Mouse (Mus musculus) liver (tissue): ENCODE results near the gene Dcp1b.
"Not testable (repeated sequence)": the region's sequence is repeated elsewhere in the genome, so short reads cannot be mapped to it uniquely, and the experiment has no call there.

Source experiments
- DNase-seq: peaks from one replicate; pipeline ENCODE4 v3.0.0-alpha.2; 2020; ENCODE audit warnings: mixed read lengths

The Dcp1b gene

GRCm38 (mm10) chr6:119196382-119197305 lies 21.6 kb downstream of the Dcp1b start, which contains the start of gene Cacna1c:
Cacna1c (minus strand) TSS chr6:119196418.
- DNase-seq = no peak

DNA sequence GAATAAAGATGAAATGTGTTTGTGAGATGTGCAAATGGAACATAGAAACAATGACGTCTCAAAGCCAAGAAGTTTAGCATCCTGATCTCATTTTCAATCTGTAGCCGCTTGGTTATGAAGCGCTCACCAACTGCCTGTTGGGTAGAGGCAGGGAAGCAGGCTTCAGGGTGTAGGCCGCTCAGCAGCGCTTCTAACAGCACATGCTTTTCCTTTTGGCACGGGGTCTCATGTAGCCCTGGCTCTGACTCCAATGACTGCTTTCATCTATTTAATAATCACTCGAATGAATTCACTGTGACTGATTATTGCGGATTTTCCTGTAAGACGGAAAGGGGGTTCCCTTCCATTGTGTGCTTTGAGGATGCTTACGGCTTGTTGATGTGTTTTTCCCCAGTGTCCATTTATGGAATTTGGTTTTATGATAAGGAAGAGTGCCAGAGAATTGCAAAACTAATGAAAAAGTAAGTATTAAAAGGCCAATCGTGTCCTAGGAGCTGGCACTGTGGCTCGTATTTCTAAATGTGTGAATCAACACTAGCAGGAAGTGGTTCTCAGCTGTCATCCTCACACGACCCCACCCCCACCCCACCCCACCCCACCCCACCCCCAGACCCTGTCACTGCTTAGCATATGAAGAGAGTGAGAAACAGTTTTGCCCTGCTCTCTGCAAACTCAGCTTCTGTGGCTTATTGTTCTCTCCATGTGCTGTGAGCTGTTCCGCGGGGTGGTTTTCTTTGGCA lies 23.7 kb downstream of the Dcp1b start:
- DNase-seq = no peak

GRCm38 (mm10) chr6:119199274-119199879 lies 24.3 kb downstream of the Dcp1b start:
- no peak for DNase-seq

- no peak for DNase-seq
Measured at GRCm38 (mm10) chr6:119200362-119200761, 25.3 kb downstream of the Dcp1b start.

- DNase-seq = no peak
Measured at GRCm38 (mm10) chr6:119201575-119201974, 26.5 kb downstream of the Dcp1b start.

DNA sequence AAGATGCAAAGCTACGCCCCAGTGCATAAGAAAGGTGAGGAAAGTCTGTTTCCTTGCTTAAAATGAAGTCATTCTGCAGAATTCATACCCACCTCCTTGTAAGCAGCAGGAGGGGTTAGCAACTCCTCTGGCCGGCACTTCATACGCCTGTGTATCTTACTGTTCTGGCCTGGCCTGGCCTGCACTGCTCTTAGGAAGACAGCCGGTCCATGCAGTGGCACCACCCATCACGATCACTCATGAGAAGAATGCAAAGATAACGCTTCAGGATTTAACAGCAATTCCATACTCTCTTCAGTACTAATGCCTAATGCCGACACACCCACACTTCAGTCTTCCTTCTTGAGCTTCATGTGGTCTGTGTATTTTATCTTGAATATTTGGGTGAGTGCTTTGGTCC lies 29.2 kb downstream of the Dcp1b start:
- DNase-seq = no peak

DNA sequence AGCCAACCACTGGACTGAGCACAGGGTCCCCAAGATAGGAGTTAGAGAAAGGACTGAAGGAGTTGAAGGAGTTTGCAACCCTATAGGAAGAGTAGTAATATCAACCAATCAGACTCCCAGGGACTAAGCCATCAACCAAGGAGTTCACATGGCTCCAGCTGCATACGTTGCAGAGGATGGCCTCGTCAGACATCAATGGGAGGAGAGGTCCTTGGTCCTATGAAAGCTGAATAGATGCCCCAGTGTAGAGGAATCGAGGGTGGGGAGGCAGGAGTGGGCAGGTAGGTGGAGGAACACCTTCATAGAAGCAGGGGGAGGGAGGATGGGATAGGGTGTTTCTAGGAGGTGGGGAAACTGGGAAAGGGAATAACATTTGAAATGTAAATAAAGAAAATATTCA lies 29.9 kb downstream of the Dcp1b start:
- DNase-seq = no peak

- DNase-seq = not testable (repeated sequence)
Measured at GRCm38 (mm10) chr6:119206006-119206405, 31.0 kb downstream of the Dcp1b start.

- no peak for DNase-seq
Measured at GRCm38 (mm10) chr6:119213375-119213774, 38.3 kb downstream of the Dcp1b start.

DNA sequence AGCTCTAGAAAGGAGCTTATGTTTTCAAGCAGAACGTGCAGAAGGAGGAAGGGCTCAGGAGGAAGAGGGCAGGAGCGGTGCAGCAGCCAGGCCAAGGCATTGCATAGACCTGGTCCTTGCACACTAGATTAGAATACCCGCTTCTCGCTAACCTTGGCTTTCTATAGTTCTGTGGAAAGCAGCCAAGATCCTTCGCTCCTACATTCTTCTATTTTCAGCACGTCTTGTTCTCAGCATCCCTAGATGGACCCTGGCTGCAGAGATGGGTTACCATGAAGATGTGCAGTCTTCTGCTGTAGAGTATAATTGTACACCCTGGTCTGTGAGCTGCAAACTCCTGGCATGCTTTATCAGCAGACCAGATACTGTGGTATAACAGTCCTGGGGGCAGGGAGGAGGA lies 39.1 kb downstream of the Dcp1b start:
- no peak for DNase-seq

GRCm38 (mm10) chr6:119215040-119215613 lies 40.1 kb downstream of the Dcp1b start:
- no peak for DNase-seq

DNA sequence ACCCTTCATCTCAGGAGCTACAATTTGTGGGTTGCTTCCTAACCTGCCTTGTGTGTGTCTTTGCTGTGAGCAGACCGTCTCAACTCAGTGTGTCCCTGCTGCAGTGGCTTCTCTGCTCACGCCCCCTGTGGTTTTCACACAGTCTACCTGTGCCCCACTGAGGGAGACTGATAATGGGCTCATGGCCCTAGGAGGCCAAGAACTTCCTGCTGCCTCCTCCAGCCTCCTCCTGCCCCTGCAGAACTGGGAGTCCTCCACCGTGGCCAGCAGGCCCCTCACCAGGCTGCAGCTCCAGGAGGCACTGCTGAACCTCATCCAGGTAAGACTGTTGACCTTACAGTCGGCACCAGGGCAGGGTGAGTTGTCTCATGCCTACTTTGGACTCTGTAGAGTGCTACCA lies 42.6 kb downstream of the Dcp1b start:
- DNase-seq = no peak

- DNase-seq = no peak
Measured at GRCm38 (mm10) chr6:119218591-119218990, 43.5 kb downstream of the Dcp1b start.

DNA sequence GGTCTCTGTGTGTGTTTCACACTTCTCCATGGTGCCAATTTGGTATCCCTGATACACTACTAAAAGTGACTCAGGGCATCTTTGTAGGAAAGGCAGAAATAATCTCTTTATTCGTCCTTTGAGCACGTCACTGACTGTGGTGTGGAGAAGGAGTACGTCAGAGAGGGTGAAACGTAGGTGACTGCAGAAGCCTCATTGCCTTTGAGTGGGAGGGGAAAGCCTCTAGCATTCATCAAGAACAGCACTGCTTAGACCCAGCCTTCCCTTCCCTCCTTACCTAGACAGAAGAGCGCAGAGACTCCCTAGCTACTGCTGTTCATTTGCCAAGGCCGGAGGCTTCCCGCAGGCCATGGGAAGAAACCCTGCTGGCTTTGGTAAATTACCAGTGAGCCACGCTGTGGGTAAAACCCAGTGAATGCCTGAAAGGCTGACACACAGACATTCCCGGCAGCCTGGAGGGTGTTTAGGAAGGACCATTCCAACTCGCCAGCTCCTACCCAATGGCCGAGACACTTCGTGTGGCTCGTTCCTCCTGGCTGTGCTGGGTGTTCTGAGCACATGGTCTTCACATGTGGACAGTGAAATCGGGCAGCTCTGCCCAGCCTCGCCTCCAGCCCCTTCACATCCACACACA lies 44.3 kb downstream of the Dcp1b start:
- DNase-seq = no peak

DNA sequence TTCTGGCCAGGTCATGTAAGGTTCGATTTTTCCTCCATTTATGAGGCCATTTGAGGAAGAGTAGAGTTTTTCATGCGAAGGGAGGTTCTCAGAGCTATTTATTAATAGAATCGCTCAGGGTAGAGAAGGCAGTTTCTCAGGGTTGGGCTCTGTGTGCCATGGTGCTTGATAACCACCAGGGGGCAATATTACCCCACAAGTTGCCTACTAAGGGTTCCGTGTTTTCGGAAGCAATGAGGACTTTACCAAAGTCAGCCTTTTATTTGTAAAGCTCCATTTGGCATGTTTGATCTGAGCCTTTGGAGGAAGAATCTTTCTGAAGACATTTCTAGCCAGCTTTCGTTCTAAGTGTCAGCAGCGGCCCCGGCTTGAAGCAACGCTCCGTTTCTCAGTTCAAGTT lies 45.2 kb downstream of the Dcp1b start:
- DNase-seq = no peak

- DNase-seq = no peak
Measured at GRCm38 (mm10) chr6:119224451-119225195, 49.6 kb downstream of the Dcp1b start.

GRCm38 (mm10) chr6:119225226-119225625 lies 50.2 kb downstream of the Dcp1b start:
- DNase-seq = no peak

DNA sequence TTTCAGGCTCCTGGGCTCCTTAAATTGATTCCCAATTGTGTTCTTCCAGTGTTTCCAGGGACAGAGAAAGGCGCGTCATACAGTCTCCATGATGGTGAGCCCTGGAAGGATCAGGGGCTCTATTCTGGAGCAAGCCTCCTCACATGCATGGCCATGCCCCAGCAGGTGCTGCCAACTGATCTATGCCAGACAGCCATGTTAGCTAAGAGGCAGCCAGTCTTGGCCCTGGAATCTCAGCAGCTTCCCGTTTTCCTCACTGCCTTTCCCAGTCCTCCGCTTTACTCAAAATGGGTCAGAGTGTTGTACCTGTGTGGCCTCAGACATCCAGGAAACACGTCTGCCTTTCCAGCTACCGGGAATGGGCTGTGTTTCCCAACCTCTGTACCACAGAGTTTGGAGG lies 50.7 kb downstream of the Dcp1b start:
- DNase-seq = no peak

DNA sequence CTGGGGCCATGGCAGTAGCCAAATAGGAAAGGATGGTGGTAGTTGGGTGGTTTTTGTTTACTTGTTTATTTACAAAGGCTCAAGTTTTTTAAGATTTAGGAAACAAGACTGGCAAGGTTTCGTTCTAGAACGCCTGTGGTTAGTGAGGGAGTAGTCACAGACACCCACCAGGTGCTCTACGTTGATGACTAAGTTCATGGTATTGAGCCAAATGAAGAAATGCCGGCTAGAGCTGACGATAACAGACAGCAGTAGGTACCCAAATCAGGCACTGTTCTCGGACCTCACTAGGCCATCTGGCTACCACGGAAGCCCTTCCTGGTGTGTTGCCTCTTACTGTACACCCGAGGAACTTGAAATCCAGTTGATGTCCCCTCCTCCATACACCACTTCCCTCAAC lies 51.9 kb downstream of the Dcp1b start:
- DNase-seq = no peak

DNA sequence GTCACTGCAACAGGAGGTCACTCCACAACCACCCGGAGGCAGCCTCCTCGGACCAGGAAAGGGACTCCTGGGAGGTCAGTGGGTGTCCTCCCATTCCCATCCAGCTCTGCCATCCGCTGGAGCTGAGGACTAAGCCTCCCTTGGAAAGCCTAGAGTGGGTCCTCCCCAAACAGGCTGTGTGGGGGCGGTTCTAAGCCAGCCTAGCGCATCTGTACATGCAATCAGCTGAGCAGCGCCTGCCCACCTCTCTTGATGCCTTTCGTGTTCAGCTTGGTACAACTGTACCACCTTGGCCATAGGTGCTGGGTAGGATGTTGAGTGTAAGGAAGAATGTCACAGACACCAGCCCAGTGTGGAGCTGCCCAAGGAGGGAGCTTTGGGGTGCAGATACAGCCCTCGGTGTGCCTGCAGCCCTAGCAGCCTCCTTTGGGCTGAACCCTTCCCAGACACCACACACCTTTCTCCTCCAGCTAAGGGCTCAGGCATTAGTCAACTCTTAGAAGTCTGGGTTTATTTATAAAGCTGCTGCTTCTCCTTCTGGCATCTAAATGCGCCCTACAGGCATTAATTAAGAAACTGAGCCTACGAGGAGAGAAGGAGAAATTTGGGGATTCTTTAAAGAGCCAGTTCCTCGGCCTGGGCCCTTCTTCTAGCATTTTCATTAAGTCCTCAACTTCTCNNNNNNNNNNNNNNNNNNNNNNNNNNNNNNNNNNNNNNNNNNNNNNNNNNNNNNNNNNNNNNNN lies 54.0 kb downstream of the Dcp1b start:
- no peak for DNase-seq

DNA sequence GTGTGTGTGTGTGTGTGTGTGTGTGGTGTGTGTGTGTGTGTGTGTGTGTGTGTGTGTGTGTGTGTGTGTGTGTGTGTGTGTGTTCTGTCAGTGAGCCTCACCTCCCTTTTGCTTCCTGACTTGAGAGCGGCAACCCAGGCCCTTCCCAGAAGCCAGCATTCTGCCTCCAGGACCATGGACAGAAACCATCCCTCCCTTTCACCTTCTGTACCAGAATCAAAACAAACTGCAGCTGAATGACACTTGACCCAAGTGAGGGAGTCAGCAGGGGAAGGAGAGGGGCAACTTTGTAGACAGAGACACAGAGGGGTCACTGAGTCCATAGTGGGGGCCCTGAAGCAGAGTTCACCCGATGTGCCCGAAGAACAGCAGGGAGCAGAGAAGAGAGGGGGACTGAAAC lies 58.0 kb downstream of the Dcp1b start:
- no peak for DNase-seq
